Mouse (Mus musculus): ENCODE data around the gene Adm. TPM values are rescaled to one million over a fixed set of nuclear protein-coding genes. Genes with fewer than 3 reads are reported as not detected.
A peak's percentile ranks its signal among the peaks of the same experiment; 100 is the strongest.
"Not testable (repeated sequence)": the region's sequence is repeated elsewhere in the genome, so short reads cannot be mapped to it uniquely, and the experiment has no call there.

Adm gene
- polyA plus RNA-seq, 1 experiment from 2014 or later: 2.2 TPM

- WGBS (ENCODE audit: insufficient replicate concordance): under 1% methylated on average over 33 of the region's 33 CpGs
These were observed 1.3 kb downstream of the Adm start for GRCm38 (mm10) chr7:110628611-110629354.

GRCm38 (mm10) chr7:110629892-110630666 lies 2.6 kb downstream of the Adm start:
- Histone ChIP-seq H3K27ac (replicated peaks) (no peak overlapping the region), H3K27me3 (peaks cover 77% of the 10 kb centered on the region), H3K4me2 (peak overlapping the region; percentile 61), H3K4me3 (replicated peaks) (peak overlapping the region; percentile 42), H3K4me1 (replicated peaks) (peaks cover 16% of the 10 kb centered on the region), H3K9ac (no peak overlapping the region), H3K9me3 (replicated peaks) (no peaks in the 10 kb centered on the region), H3K36me3 (replicated peaks) (no peaks in the 10 kb centered on the region)
- WGBS (ENCODE audit: insufficient replicate concordance): 2% methylated on average over 36 of the region's 36 CpGs
- peak; percentile 57 for ATAC-seq (ENCODE audit: insufficient read depth)

More at GRCm38 (mm10) chr7:110628611-110629354, 1.3 kb downstream of the Adm start:
- Histone ChIP-seq H3K27me3 (peaks cover 90% of the 10 kb centered on the region), H3K27ac (replicated peaks) (no peak overlapping the region), H3K4me2 (peak overlapping the region; percentile 64), H3K9me3 (replicated peaks) (no peaks in the 10 kb centered on the region), H3K4me1 (replicated peaks) (peaks cover 16% of the 10 kb centered on the region), H3K9ac (no peak overlapping the region; the same call in 1 of the 2 replicates), H3K36me3 (replicated peaks) (no peaks in the 10 kb centered on the region), H3K4me3 (replicated peaks) (peak overlapping the region; percentile 43)
- no peak for ATAC-seq (ENCODE audit: insufficient read depth)

DNA sequence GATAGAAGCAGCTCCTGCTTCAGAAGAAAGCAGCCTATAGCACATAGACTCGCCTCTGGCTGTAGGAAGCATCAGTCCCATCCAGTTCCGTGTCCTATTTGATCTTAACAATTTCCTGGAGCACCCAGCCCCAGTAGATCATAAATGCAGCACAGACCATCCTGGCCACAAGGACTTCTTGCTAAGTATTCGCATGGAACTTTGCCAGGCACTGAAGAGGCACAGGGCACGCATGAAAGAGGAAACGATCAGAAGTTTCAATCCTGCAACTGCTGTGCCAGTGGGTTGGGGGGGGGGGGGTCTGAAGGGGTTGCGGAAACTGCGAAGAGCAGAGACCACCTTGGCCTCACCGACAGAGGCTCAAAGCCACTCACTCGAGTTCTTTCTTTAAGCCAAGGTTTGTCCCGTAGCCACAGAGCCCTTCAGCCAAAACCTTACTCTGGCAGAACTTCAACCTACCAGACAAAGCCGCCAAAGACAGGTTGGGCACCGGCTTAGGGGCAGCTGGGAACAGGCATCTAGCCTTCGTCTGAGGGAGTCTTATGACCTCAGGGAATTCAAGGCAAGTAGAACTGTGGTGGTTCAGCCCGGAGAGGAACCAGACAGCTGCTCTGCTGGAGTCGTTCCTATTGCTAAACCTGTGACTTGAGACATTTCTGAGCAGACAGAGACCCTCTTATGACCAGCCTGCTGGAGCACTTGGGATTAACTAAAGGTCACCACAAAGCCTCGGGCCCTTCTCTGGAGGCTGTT lies 3.9 kb downstream of the Adm start:
- Histone ChIP-seq H3K4me2 (no peak overlapping the region), H3K9me3 (replicated peaks) (no peaks in the 10 kb centered on the region), H3K4me3 (replicated peaks) (no peak overlapping the region), H3K27me3 (peaks cover 64% of the 10 kb centered on the region), H3K4me1 (replicated peaks) (peaks cover 13% of the 10 kb centered on the region), H3K27ac (replicated peaks) (no peak overlapping the region), H3K9ac (no peak overlapping the region), H3K36me3 (replicated peaks) (no peaks in the 10 kb centered on the region)
- WGBS (ENCODE audit: insufficient replicate concordance): 47% methylated on average over 16 of the region's 16 CpGs
- ATAC-seq (ENCODE audit: insufficient read depth): no peak

- H3K4me2 ChIP-seq: no peak overlapping the region
- H3K27me3 ChIP-seq: peaks cover 18% of the 10 kb centered on the region
- no peak overlapping the region for H3K4me3 ChIP-seq (replicated peaks)
- no peak overlapping the region for H3K27ac ChIP-seq (replicated peaks)
- no peaks in the 10 kb centered on the region for H3K36me3 ChIP-seq (replicated peaks)
- ATAC-seq (ENCODE audit: insufficient read depth): no peak
- H3K4me1 ChIP-seq (replicated peaks): no peaks in the 10 kb centered on the region
- whole genome bisulfite sequencing (ENCODE audit: insufficient replicate concordance): 43% methylated on average over 3 of the region's 3 CpGs
- H3K9ac ChIP-seq: no peak overlapping the region
- H3K9me3 ChIP-seq (replicated peaks): no peaks in the 10 kb centered on the region
These were observed 8.5 kb downstream of the Adm start for GRCm38 (mm10) chr7:110635929-110636328.

DNA sequence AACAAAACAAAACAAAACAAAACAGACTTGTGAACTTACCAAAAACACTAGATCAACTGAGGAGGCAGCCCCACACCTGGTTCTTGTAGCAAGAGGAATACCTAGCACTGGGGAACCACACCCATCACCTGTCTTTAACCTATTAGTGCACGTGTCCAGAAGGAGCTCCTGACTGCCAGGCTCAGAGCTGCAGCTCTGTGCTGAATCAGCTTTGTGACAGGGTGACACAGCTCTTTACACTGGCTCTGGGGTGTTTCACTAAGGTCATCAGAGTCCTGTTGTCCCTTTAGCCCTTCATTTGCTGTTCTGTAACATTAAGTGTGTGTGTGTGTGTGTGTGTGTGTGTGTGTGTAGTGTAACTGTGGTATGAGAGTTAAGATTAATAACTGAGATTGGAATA lies 9.1 kb downstream of the Adm start:
- WGBS (ENCODE audit: insufficient replicate concordance): 21% methylated on average over 1 of the region's 1 CpGs
- Histone ChIP-seq H3K4me3 (replicated peaks) (no peak overlapping the region), H3K4me1 (replicated peaks) (no peaks in the 10 kb centered on the region), H3K36me3 (replicated peaks) (no peaks in the 10 kb centered on the region), H3K4me2 (no peak overlapping the region), H3K9ac (no peak overlapping the region), H3K27ac (replicated peaks) (no peak overlapping the region), H3K27me3 (peaks cover 12% of the 10 kb centered on the region), H3K9me3 (replicated peaks) (no peaks in the 10 kb centered on the region)
- no peak for ATAC-seq (ENCODE audit: insufficient read depth)

DNA sequence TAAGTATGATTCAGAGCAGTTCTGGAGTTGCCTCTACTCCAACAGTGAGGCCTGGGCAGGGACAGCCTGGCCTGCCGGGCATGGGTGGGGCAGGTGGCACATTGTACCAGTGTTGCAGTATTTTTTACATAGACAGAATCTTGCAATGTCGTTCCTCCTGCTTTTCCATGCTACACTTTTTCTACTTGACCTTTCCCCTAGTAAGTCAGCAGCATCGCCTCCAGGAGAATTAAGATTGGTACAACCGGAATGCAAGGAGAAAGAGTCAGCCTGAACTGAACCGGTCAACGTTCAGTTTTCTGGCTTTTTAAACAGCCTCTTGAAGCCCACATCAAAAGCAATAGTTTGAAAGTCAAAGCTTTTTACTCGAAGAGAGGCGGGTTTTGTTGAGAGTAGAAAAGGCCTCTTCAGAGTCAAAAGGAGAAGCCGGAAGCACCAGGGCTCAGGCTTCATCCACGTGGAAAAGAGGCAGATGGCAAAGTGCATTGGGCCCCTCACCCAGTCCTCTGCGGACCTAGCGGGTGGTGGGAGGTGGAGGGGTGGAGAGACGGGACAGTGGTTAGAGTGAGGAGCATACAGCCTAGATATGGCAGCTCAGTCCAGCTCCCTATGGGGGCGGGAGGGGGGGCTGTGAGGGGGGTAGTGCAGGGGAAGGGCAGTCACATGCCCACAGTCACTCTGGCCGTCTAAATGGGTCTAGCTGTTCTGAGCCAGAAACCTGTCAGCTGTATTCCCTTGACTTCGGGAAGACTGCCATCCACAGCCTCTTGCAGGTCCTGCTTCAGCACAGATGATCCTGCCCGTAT lies 11.0 kb downstream of the Adm start:
- no peak overlapping the region for H3K9ac ChIP-seq
- no peak overlapping the region for H3K4me3 ChIP-seq (replicated peaks)
- no peak for ATAC-seq (ENCODE audit: insufficient read depth)
- no peak overlapping the region for H3K4me2 ChIP-seq
- H3K9me3 ChIP-seq (replicated peaks): no peaks in the 10 kb centered on the region
- 57% methylated on average over 17 of the region's 17 CpGs for WGBS (ENCODE audit: insufficient replicate concordance)
- H3K4me1 ChIP-seq (replicated peaks): no peaks in the 10 kb centered on the region
- H3K36me3 ChIP-seq (replicated peaks): no peaks in the 10 kb centered on the region
- H3K27ac ChIP-seq (replicated peaks): no peak overlapping the region
- H3K27me3 ChIP-seq: no peaks in the 10 kb centered on the region

DNA sequence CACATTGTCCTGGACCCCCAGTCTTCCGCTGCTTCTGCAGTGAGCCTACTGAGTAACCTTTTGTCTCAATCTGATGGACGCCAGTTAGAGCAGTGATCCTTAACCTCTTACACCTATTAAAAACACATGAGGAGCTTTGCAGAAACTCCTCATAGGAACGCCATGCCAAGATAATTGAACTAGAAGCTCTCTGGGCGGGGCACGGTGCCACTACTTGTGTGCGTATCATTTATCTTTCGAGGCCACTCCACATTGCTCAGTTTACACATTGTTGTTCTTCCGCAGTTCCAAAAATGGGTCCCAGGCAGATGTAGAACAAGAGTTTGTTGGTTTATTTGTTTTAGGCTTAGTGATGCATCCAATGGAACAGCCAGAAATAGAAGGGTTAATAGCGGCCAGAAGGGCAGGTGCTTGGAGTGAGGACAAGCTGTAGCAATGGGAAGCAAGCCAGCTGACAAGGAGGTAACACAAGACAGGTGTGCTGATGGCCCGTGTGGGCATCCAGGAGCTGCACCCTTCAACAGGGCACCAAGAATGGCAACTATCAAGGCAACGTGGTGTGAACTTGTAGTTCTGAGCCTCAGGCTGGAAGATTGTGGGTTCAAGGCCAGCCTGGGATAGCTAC lies 11.9 kb downstream of the Adm start:
- 66% methylated on average over 11 of the region's 11 CpGs for WGBS (ENCODE audit: insufficient replicate concordance)
- no peaks in the 10 kb centered on the region for H3K4me1 ChIP-seq (replicated peaks)
- H3K4me2 ChIP-seq: no peak overlapping the region
- ATAC-seq (ENCODE audit: insufficient read depth): no peak
- no peak overlapping the region for H3K27ac ChIP-seq (replicated peaks)
- no peaks in the 10 kb centered on the region for H3K36me3 ChIP-seq (replicated peaks)
- H3K27me3 ChIP-seq: no peaks in the 10 kb centered on the region
- H3K9ac ChIP-seq: no peak overlapping the region
- no peak overlapping the region for H3K4me3 ChIP-seq (replicated peaks)
- no peaks in the 10 kb centered on the region for H3K9me3 ChIP-seq (replicated peaks)

GRCm38 (mm10) chr7:110639958-110640357 lies 12.5 kb downstream of the Adm start:
- H3K36me3 ChIP-seq (replicated peaks); H3K27ac ChIP-seq (replicated peaks); H3K4me2 ChIP-seq; H3K9me3 ChIP-seq (replicated peaks); H3K9ac ChIP-seq; ATAC-seq (ENCODE audit: insufficient read depth); H3K4me1 ChIP-seq (replicated peaks); H3K27me3 ChIP-seq; H3K4me3 ChIP-seq (replicated peaks): not testable (repeated sequence)
- WGBS (ENCODE audit: insufficient replicate concordance): 61% methylated on average over 3 of the region's 3 CpGs

- Histone ChIP-seq H3K36me3 (replicated peaks) (no peaks in the 10 kb centered on the region), H3K4me1 (replicated peaks) (no peaks in the 10 kb centered on the region), H3K9me3 (replicated peaks) (no peaks in the 10 kb centered on the region), H3K27ac (replicated peaks) (no peak overlapping the region), H3K9ac (no peak overlapping the region), H3K27me3 (no peaks in the 10 kb centered on the region), H3K4me2 (no peak overlapping the region), H3K4me3 (replicated peaks) (no peak overlapping the region)
- ATAC-seq (ENCODE audit: insufficient read depth): no peak
- WGBS (ENCODE audit: insufficient replicate concordance): 67% methylated on average over 5 of the region's 5 CpGs
These were observed 17.9 kb downstream of the Adm start for GRCm38 (mm10) chr7:110645311-110645710.

GRCm38 (mm10) chr7:110645859-110646258 lies 18.4 kb downstream of the Adm start:
- no peaks in the 10 kb centered on the region for H3K4me1 ChIP-seq (replicated peaks)
- H3K9ac ChIP-seq: no peak overlapping the region
- H3K36me3 ChIP-seq (replicated peaks): no peaks in the 10 kb centered on the region
- H3K27me3 ChIP-seq: no peaks in the 10 kb centered on the region
- WGBS (ENCODE audit: insufficient replicate concordance): 34% methylated on average over 6 of the region's 6 CpGs
- H3K4me3 ChIP-seq (replicated peaks): no peak overlapping the region
- no peak for ATAC-seq (ENCODE audit: insufficient read depth)
- no peak overlapping the region for H3K27ac ChIP-seq (replicated peaks)
- no peaks in the 10 kb centered on the region for H3K9me3 ChIP-seq (replicated peaks)
- no peak overlapping the region for H3K4me2 ChIP-seq

Measured in liver, embryonic 15.5 days (tissue).